Mouse (Mus musculus) embryonic fibroblast, embryonic 13.5 days (primary cell): ENCODE data around the gene Pgc. TPM values are rescaled to one million over a fixed set of nuclear protein-coding genes. Genes with fewer than 3 reads are reported as not detected.
A peak's percentile ranks its signal among the peaks of the same experiment; 100 is the strongest.

Experiments
- H3K27ac ChIP-seq: 2 replicates; pipeline ENCODE4 v1.5.1; 2012; ENCODE audit warnings: low read length, control low read depth, inconsistent platforms; ENCODE audit not compliant: insufficient read depth
- H3K4me1 ChIP-seq: 2 replicates; pipeline ENCODE4 v1.6.1; 2011; ENCODE audit warnings: low read length; ENCODE audit not compliant: control insufficient read depth, insufficient read depth
- H3K4me3 ChIP-seq: 2 replicates; pipeline ENCODE4 v1.5.1; 2011; ENCODE audit warnings: mild to moderate bottlenecking, control low read depth, low read length; ENCODE audit not compliant: insufficient read depth
- CTCF ChIP-seq: IDR thresholded peaks from 2 replicates; pipeline ENCODE4 v1.5.1; 2011; ENCODE audit warnings: mild to moderate bottlenecking, control low read depth, low read length, moderate library complexity, borderline replicate concordance; ENCODE audit not compliant: insufficient read depth
- POLR2A ChIP-seq: IDR thresholded peaks from 2 replicates; pipeline ENCODE4 v1.6.1; 2011; ENCODE audit warnings: low read depth, mild to moderate bottlenecking, control low read depth, low read length, moderate library complexity
- polyA plus RNA-seq: library from polyadenylated mRNA; stranded (reverse); fragments of >200 nt; gene quantifications from 2 replicates; pipeline ENCODE4 v1.2.4, GENCODE M21; 2011; ENCODE audit warnings: low read depth; ENCODE audit not compliant: missing spikeins, insufficient read length

The Pgc gene
- polyA plus RNA-seq = not detected in 2 replicates

- TF ChIP-seq POLR2A = no peak
- TF ChIP-seq CTCF = no peak
- no peak within 1 kb of the TSS for H3K4me3 ChIP-seq
- no peaks in the 10 kb centered on the region for H3K4me1 ChIP-seq
- H3K27ac ChIP-seq = no peak within 1 kb of the TSS
These were observed at the start of gene Pgc for GRCm38 (mm10) chr17:47726566-47726965. TSS of gene Pgc (plus strand) at chr17:47726842.

GRCm38 (mm10) chr17:47678238-47678637 lies 48.4 kb upstream of the Pgc start:
- Histone ChIP-seq H3K4me1 (no peaks in the 10 kb centered on the region; the same call in 1 of the 2 replicates), H3K4me3 (no peak overlapping the region), H3K27ac (no peak overlapping the region)
- TF ChIP-seq CTCF (no peak), POLR2A (no peak)

GRCm38 (mm10) chr17:47678702-47679101 lies 47.9 kb upstream of the Pgc start:
- TF ChIP-seq CTCF (no peak), POLR2A (no peak)
- no peak overlapping the region for H3K27ac ChIP-seq
- no peak overlapping the region for H3K4me3 ChIP-seq
- no peaks in the 10 kb centered on the region; the same call in 1 of the 2 replicates for H3K4me1 ChIP-seq

GRCm38 (mm10) chr17:47682836-47683235 lies 43.8 kb upstream of the Pgc start:
- H3K27ac ChIP-seq = no peak overlapping the region
- TF ChIP-seq POLR2A (no peak), CTCF (no peak)
- H3K4me3 ChIP-seq = no peak overlapping the region
- H3K4me1 ChIP-seq = 0 out of 2 replicates have a peak, but pooled peaks cover 4% of the 10 kb centered on the region

- TF ChIP-seq POLR2A = peak; percentile 88
- TF ChIP-seq CTCF = no peak
- Histone ChIP-seq H3K4me3 (peak overlapping the region; percentile 83), H3K27ac (peak overlapping the region; percentile 19), H3K4me1 (0 out of 2 replicates have a peak, but pooled peaks cover 4% of the 10 kb centered on the region)
These were observed 39.0 kb upstream of the Pgc start for GRCm38 (mm10) chr17:47687409-47688343.

GRCm38 (mm10) chr17:47688344-47688607 lies 38.4 kb upstream of the Pgc start, which contains the start of gene Tomm6:
TSS of gene Tomm6 (minus strand) at chr17:47688386.
- Histone ChIP-seq H3K4me3 (peak within 1 kb of the TSS; percentile 83), H3K4me1 (0 out of 2 replicates have a peak, but pooled peaks cover 4% of the 10 kb centered on the region), H3K27ac (peak within 1 kb of the TSS; percentile 19)
- no peak for TF ChIP-seq POLR2A
- TF ChIP-seq CTCF = no peak

- H3K27ac ChIP-seq = no peak within 1 kb of the TSS; the same call in 1 of the 2 replicates
- no peak for TF ChIP-seq CTCF
- TF ChIP-seq POLR2A = peak; percentile 58
- peak within 1 kb of the TSS; percentile 83 for H3K4me3 ChIP-seq
- peaks cover 6% of the 10 kb centered on the region; the same call in 1 of the 2 replicates for H3K4me1 ChIP-seq
These were observed 37.8 kb upstream of the Pgc start, which contains the start of gene Frs3 for GRCm38 (mm10) chr17:47688608-47689575. TSS of gene Frs3 (plus strand) at chr17:47689030.

- TF ChIP-seq CTCF (no peak), POLR2A (no peak)
- no peak overlapping the region for H3K27ac ChIP-seq
- H3K4me1 ChIP-seq = peaks cover 8% of the 10 kb centered on the region
- H3K4me3 ChIP-seq = 0 out of 2 replicates have a peak overlapping the region, but pooled peaks have one; percentile 66
These were observed 36.7 kb upstream of the Pgc start for GRCm38 (mm10) chr17:47689894-47690293.

- Histone ChIP-seq H3K4me3 (no peak overlapping the region), H3K4me1 (peaks cover 11% of the 10 kb centered on the region), H3K27ac (no peak overlapping the region)
- TF ChIP-seq CTCF (no peak), POLR2A (no peak)
These were observed 35.0 kb upstream of the Pgc start for GRCm38 (mm10) chr17:47691650-47692049.
